Mouse (Mus musculus): Measurements from ENCODE around the gene Olfr777.
"Not testable (repeated sequence)": the region's sequence is repeated elsewhere in the genome, so short reads cannot be mapped to it uniquely, and the experiment has no call there.

The Olfr777 gene

DNA sequence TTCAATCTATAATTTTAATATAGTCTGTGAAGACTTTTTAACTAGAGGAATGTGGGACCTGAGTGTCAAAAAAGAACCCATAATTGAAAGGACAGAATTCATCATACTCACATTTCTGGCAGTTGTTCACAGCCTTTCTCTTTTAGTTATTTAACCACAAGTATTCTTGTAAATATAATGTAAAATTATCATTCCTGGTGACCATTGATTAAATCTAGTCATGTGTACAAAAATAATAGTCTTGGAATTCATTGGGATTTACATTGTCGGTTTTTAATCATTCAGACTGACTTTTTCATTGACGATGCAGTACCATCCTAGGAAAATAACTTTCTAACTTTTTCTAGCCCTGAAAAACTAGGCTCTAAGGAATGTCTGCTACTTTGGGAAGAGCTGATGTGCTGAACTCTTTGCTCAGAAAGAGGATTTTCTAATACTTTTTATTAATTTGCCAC is at the start of gene Olfr777:
Gene Olfr777 (minus strand): TSS at position 405 of the 455 bp plus-strand sequence.
- no peak for DNase-seq

DNA sequence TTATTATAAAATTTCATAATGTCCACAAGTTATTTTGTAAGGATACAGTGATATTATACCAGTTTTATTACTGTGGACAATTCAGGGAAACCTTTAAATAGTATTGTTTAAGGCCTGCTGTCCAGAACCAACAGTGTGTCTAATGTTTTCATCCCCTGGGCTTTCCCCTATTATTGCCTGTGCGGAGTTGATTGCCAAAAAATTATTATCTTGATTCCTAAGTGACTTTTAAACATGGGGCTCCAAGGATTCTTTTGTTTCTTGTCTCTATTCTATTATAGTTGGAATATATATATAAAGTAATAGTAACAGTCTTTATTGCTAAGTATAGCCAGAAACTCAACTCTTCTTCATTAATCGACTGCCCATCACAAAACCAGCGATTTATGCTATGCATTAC is 46.5 kb upstream of the Olfr777 start, which contains the start of gene Olfr780:
Gene Olfr780 (plus strand): TSS at position 301 of the 400 bp plus-strand sequence.
- no peak for DNase-seq

DNA sequence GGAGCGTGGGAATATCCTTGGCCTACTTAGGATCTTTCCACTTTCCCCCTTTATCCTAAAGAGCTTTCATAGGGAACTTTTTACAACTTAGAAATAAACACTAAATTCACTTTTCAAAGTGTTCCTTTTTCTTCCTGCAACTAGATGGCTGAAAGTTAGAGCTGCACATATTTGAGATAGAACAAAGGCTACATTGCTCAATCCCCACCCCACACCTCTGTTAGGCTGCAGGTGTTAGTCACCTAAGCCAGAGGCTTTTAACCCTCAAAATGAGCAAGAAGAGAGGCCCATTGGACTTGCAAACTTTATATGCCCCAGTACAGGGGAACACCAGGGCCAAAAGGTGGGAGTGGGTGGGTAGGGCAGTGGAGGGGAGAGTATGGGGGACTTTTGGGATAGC is 42.2 kb upstream of the Olfr777 start:
- DNase-seq, result not testable (repeated sequence)

DNA sequence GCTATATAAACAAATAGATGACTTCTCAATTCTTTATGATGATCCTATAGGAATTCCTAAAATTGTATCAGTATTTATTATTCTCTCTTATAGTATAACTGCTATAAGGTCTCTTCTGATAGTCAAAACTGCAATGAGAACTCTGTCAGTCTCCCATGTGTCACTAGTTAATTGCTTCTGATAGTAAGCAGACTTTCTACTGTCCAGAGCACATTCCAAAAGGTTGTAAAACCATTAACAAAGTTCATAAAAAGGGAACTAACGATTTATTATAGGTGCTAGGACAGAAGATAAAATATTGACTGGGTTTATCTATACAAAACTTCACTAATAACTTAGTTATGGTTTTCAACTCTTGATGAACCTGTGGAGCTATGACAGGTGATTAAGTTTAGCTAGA is 41.7 kb upstream of the Olfr777 start:
- not testable (repeated sequence) for DNase-seq

DNA sequence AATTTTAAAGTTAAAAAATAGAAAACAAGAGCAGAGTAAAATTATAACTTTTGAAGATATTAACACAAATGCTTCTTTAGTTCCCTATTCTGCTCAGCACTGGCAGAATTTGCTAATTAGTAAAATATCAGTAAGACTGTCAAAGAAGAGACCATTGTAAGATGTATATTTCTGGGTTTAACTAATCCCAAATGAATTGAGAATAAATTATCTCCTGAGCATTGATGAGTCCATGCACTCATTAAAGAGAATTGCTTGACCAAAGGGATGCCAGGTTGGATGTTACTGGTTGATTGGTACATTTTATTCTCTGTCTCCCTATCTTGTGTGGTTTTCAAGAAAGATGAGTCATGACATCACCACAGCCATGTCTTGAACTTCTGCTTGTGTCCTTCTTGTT is 12.5 kb downstream of the Olfr777 start, which contains the start of gene Olfr776:
Gene Olfr776 (plus strand): TSS at position 301 of the 400 bp plus-strand sequence.
- no peak for DNase-seq

DNA sequence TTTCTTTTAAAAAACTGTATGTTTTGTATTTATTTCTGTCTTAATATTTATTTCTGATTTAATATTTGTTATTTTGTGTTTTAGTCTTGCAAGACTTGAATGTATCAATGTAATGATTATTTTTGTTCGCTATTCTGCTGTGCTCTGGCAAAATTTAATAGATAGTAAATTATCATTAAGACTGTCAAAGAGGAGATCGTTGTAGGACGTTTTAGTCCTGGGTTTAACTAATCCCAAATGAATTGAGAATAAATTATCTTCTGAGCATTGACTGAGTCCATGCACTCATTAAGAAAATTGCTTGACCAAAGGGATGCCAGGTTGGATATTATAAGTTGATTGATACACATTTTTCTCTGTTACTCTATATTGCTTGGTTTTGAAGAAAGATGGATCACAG is 23.2 kb downstream of the Olfr777 start, which contains the start of gene Olfr775:
Gene Olfr775 (plus strand): TSS at position 301 of the 400 bp plus-strand sequence.
- no peak for DNase-seq

DNA sequence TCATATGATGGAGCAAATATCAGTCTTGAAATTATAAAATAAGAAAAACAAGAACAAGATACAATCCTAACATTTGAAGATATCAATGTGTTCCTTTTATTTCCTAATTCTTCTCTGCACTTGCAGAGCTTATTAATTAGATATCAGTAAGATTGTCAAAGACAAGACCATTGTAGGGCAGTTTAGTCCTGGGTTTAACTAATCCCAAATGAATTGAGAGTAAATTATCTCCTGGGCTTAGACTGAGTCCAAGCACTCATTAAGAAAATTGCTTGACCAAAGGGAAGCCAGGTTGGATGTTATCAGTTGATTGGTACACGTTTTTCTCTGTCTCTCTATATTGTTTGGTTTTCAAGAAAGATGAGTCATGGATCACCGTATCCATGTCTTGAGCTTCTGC is 35.4 kb downstream of the Olfr777 start, which contains the start of gene Olfr774:
Gene Olfr774 (plus strand): TSS at position 301 of the 400 bp plus-strand sequence.
- DNase-seq, result no peak

DNA sequence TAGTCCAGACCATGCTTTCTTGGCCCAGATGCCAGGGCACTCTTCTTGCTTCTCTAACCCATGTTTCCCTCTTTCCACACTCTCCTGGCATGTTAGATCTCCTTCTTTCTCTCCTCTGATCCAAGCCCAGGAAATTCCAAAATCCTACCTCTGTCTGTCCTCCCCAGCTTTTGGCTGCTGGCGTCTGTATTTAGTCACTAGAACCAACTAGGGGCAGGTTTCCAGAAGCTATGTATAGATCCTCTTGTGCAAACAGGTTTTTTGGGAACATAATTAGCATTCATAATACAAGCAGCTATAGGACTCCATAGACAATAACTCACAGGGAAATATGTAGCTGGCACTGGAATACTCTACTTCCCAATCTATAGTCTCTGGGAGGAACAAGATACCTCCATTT is 40.5 kb downstream of the Olfr777 start:
- DNase-seq, result no peak
